Mouse (Mus musculus): Measurements from ENCODE around the gene Abtb2.

- no peak for TF ChIP-seq MAX (IDR thresholded peaks at IDR 0.05; ENCODE audit: low read depth)
- TF ChIP-seq USF1 (IDR thresholded peaks at IDR 0.05; ENCODE audit: low read depth): no peak
- no peak for TF ChIP-seq POLR2AphosphoS2 (IDR thresholded peaks at IDR 0.05; ENCODE audit: insufficient read length, low read depth)
- TF ChIP-seq TCF3 (IDR thresholded peaks at IDR 0.05; ENCODE audit: insufficient read length, low read depth): no peak
- TF ChIP-seq POLR2A (IDR thresholded peaks at IDR 0.05; ENCODE audit: insufficient read length, low read depth): no peak
Measured at GRCm38 (mm10) chr2:103583316-103583715, 17.2 kb downstream of the Abtb2 start.
